Mouse (Mus musculus) olfactory bulb, adult 2 months (tissue): ENCODE data around the gene Kalrn.

Source experiments
- CTCF ChIP-seq: fragments of 200-500 bp; IDR thresholded peaks from 2 replicates; pipeline ENCODE4 v1.5.1; 2012; ENCODE audit warnings: low read depth, mild to moderate bottlenecking, low read length, moderate library complexity; ENCODE audit not compliant: insufficient read depth
- POLR2A ChIP-seq: fragments of 200-500 bp; IDR thresholded peaks from 2 replicates; pipeline ENCODE4 v1.6.1; 2012; ENCODE audit warnings: mild to moderate bottlenecking, low read depth, low read length, moderate library complexity; ENCODE audit not compliant: insufficient read depth

GRCm38 (mm10) chr16:34603854-34604253, 30.5 kb upstream of the Kalrn start:
- no peak for TF ChIP-seq CTCF
- TF ChIP-seq POLR2A = no peak
